Mouse (Mus musculus) ovary, postnatal 36 days (tissue): ENCODE measurements around the gene Casp9.
"Not testable (repeated sequence)": the region's sequence is repeated elsewhere in the genome, so short reads cannot be mapped to it uniquely, and the experiment has no call there.

Experiments
- DNase-seq: peaks from one replicate; pipeline ENCODE4 v3.0.0; 2022; ENCODE audit warnings: low spot score, mixed read lengths

Casp9 gene

DNA sequence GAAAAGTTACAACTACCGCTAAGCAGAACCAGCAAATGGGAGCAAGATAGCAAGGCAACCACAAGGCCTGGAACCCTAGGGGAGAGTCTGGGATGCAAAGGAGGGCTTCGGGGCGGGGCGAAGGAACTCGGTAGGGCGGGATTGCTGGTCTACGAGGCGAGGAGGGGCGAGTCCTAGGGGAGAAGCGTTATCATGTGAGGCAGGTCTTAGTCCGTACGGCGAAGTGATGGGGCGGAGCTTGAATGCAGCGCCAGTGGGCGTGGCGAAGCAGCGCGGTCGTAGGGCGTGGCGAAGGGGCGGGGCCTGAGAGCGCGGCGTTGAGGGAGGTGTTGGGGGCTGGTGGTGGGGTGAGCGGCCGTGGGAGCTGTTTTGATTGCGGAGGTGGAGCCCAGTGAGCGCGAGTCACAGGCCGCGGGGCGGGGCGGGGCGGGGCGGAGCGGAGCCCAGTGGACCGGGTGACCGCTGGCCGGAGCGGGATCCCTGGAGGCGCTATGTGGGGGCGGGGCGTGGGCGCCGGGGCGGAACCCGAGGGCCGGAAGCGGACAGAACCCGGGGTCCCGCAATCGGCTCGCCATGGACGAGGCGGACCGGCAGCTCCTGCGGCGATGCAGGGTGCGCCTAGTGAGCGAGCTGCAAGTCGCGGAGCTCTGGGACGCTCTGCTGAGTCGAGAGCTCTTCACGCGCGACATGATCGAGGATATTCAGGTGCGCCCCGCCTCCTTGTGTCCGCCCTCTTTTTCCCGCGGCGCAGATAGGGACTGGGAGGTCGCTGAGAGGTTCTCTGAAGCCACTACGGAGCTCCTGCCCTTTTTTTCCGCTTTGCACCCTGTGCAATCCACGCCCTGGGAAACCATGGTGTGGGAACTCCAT lies at the start of gene Casp9:
TSS of gene Casp9 (plus strand) at position 331 of the 870 bp plus-strand sequence.
- peak; percentile 99 for DNase-seq

DNA sequence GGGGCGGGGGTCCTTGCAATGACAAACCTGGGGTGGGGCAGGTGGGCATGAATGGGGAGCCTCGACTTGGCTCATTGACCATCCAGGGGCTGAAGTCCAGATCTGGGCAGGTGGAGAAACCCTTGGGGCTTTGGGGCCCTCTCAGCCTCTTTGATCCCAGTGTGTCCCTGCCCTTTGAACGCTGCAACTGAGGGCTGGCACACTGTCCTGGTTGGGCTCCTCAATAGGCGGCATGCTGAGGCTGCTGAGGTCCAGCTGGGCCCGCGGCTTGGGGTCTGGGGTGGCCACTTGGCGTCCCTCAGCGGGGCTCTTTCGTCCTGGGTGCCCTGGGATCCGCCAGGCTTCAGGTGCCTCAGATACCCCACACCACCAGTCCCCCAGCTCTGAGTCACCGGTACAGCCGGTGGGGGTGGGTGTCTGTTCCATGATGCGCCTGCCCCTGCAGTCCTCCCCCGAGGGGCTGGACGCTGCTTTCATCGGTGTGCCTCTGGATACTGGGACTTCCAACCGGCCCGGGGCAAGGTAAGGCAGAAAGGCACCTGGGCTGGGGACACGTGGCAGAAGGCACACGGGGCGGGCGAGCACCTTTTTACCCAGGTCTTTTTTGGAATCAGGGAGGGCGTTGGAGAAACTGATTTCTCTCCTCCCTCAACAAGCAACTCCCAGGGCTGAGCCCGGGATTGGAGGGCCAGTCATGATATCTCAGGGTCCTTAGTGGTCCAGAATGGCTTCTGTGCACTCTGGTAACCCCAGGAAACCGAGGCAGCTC lies 46.6 kb upstream of the Casp9 start, which contains the start of gene Agmat:
TSS of gene Agmat (plus strand) at position 95 of the 769 bp plus-strand sequence.
- no peak for DNase-seq

DNA sequence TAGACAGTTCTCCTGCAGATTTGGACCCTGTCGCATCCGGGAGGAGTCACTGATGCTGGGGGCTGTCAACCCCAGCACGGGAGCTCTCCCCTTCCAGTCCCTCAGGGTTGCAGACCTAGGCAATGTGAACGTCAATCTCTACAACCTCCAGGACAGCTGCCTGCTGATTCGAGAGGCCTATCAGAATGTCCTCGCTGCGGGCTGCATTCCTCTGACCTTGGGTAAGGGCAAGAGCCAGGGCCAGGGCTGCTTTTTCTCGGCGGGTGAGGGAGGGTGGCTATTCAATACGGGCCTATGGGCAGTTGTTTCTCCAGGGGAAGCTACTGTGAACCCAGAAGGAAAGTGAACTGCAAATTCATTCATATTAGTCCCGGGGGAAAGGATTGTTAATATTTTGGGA lies 43.9 kb upstream of the Casp9 start:
- peak; percentile 65 for DNase-seq

DNA sequence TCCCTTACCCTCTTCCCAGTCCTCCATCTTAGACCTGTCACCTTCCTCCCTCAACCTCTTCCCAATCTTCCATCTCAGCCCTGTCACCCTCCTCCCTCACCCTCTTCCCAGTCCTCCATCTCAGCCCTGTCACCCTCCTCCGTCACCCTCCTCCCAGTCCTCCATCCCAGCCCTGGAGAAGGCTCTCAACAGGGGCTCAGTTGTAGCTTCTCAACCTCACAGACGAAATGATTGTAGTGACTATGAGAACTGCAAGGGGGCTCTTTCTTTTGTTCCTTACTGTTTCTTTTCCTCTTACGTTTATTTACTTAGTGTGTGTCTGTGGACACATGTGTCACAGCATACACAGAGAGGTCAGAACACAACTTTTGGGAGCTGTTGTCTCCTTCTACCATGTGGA lies 42.6 kb upstream of the Casp9 start:
- no peak for DNase-seq

DNA sequence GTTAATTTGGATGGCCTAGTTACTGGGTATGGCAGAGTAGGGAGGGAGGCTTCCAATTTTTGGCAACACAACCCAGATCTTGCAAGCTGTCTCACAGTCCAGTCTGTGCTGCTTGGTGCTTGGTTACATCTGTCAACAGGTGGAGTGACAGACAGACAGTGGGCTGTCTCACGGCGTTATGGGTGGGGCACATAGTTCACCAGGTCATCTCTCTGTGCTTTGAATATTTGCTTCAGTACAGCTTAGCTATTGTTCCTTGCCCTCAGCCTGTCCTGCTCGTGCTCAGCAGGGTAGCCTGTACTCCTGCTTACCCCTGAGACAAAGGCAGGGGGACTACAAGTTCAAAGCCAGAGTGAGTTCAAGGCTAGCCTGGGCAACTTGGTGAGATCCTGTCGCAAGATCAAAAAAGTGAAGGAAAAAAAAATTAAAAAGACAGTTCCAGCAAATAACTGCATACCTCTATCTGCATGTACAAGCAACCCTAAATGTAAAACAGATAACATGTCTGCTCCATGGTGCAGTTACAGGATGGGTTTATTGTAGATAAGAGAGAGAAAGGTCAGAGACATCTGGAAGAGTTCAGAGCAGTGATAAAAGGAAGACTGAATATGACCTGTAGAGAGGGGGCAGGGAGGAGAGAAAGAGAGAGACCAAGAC lies 41.9 kb upstream of the Casp9 start:
- no peak for DNase-seq

DNA sequence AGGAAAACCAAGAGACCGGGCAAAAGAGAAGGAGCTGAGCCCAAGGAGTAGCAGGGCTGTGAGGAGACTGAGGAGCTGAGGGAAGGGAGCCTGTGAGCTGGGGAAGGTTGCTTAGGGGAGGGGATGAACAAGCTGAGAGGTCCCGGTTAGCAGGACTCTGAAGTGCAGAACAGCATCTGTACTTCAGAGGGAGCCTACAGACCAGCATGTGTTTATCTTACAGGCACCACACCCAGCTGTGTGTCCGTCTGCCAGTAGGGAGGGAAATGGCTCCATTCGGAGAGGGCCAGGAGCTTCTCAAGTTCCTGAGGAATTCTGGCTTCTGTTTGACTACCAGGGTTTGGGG lies 41.4 kb upstream of the Casp9 start:
- DNase-seq, result no peak

DNA sequence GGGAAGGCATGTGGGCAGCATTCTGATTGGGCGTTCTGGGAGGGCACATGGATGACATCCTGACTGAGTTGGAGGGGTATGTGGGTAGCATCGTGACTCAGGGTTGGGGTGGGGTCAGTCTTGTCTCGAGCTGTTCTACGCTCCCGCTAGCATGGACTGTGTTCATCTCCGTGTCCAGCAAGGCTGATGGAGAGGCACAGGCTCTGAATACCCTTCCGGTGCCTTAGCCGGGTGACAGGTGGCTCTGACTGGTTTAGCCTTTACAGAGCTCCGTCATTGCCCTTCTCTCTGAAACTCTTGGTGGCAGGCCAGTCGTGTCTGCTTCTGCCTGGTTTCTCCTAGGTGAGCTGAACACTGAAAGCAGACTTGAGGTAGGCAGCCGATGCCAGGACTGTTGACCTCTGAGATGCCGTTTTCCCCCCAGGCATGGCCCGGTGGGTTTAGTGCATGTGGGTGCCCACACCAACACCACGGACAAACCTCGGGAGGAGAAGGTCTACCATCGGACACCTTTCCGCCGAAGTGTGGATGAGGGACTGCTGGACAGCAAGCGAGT lies 38.0 kb upstream of the Casp9 start:
- DNase-seq, result no peak

DNA sequence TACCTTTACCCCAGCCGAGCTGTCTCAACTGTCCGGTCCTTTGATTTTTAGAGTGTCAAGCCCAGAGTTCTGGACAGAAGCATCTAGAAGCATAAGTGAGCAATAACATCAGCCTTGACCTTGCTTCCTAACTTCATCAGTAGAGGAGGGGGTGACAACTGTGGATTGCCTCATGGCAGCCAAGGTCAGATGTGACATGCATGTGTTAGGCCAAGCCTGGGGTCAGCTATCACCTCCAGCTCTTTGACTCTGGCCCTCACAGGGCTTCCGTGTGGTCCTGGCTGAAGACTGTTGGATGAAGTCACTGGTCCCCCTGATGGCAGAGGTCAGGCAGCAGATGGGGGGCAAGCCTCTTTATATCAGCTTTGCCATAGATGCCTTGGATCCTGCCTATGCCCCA lies 36.3 kb upstream of the Casp9 start:
- DNase-seq, result no peak

DNA sequence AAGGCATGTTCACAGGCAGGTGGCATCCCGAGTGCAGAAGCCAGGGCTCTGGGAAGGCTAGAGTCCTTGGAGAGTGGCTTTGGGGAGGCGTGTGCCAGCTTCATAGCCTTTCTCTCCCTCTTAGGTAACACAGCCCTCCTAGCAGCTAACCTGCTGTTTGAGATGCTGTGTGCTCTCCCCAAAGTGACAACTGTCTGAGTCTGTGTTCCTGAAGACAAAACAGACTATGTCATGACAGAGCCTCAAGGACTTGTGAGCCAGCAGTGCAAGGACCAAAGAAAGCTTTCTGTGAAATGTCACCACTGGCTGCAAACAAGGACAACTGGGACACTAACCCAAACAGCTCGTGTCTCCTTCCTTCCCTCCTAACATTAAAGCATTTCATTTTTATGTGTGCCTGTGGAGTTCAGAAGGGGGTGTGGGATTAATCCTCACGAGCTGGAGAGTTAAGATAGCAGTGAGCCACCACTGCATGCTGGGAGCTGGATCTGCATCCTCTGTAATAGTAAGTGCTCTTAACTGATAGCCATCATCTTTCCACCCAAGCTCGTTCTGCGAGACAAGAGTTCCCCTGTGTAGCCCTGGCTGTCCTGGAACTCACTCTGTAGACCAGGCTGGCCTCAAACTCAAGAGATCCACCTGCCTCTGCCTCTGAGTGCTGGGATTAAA lies 34.4 kb upstream of the Casp9 start:
- DNase-seq, result peak; percentile 34

DNA sequence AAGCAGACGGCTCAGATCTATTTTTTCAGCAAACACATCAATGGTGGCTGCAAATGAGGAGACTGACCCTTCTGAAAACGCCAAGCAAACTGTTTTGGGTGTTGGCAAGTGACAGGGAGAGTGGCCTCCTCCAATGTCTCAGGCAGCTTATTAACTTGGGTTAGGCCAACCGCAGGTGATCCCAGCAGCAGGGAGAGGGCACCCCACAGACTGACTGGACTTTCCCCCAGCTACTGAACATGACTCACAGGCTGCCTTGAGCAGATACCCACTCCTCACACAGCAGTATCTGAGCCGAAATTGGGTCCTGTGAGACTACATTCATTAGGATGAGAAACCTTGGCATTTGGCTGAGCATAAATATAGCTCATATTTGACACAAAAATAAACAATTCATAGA lies 32.5 kb upstream of the Casp9 start:
- no peak for DNase-seq

DNA sequence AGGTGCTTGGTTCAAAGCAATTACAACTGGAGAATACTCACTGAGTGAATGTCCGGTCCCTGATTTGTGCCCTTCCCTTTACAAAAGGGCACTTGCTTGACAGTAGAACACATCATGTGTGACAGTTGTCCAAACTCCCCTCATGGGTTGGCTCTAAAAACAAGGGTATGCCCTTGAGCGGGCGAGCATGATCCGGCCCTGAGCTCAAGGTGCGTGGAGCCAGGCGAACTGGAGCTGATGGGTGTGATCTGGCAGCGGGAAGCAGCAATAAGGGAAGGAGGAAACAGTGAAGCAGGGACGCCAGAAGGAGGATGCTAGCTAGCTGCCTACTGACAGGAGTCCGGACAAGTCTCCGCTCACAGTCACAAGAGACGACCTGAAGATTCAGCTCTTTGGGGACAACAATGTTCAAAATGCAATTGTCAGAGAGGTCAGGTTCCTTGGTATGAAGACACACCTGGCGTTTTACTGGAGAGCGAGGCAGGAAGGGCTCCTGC lies 31.3 kb upstream of the Casp9 start:
- DNase-seq, result no peak

DNA sequence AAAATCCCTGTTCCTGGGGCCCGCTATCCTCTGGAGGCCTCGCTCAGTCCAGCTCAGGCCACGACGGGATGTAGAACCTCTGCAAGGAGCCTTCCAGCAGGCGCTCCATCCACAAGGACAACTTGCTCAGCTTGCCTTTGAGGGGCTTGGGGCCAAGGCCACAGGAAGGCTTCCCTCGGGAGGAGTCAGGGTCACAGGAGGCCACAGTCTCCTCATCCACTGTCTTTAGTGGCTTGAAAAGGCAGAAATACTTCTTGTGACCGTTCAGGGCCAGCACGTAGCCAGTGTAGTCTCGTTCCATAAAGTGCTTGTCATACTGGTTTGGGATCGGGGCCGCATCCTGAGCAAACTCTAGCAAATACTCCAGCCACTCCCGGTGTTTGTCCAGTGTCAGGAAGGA lies 29.9 kb upstream of the Casp9 start:
- DNase-seq, result no peak

DNA sequence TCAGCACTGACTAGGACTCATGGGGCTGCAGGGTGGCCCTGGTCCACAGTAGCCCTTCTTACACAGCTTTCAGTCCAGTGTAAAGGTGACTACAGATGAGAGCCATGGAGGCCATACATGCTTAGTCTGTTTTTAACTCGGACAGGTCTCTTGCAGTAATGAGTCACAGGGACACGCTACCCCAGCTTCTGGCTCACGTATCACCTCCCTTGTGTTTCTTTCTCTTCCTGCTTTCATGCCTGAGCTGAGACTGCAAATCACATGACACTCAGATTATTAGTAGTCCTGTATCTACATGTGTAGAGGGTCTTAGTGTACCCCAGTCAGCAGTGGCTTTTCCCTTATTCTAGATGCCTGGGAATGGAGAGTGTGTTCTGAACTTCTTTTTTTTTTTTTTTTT lies 28.4 kb upstream of the Casp9 start:
- no peak for DNase-seq

DNA sequence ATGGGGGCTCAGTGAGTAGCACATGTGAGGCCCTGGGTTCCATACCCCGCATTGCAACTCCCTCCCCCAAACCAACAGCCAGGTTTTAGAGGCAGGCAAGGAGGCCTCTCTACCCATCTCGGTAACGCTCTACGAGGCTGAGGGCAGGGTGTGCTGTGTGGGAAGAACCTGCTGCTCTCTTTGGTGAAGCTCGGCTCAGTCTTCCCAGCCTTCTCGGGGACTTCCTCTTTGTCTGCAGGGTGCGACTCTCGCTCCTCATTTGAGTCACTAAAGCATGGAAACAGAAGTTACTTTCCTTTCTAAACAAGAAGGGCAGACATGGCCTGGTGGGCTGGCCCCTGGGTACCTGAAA lies 27.1 kb upstream of the Casp9 start:
- no peak for DNase-seq

DNA sequence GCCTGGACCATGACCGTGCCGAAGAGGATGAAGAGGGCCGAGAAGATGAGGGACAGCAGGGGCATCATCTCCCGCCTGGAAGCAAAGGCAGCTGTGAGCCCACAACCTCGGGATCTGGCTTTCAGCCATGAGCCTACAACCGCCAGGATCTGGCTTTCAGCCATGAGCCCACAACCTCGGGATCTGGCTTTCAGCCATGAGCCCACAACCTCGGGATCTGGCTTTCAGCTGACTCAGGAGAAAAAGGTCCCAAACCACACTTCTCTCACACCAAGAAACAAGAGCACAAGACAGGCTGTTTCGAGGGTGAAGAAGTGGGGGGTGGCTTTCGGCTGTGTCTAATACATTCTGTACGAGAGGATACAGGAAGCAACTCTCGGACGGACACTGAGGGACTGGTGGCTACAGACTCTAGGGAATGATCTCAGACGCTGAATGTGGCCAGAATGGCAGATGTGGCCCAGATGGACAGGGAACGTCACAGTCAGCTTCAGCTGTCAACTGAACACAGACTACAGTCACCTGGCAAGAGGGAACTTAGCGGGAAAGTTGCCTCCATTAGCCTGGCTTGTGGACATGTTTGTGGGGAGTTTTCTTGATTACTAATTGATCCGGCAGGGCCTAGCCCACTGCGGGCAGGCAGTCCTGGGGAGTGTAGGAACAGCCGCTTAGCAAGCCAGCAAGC lies 26.6 kb upstream of the Casp9 start:
- DNase-seq, result peak; percentile 56

DNA sequence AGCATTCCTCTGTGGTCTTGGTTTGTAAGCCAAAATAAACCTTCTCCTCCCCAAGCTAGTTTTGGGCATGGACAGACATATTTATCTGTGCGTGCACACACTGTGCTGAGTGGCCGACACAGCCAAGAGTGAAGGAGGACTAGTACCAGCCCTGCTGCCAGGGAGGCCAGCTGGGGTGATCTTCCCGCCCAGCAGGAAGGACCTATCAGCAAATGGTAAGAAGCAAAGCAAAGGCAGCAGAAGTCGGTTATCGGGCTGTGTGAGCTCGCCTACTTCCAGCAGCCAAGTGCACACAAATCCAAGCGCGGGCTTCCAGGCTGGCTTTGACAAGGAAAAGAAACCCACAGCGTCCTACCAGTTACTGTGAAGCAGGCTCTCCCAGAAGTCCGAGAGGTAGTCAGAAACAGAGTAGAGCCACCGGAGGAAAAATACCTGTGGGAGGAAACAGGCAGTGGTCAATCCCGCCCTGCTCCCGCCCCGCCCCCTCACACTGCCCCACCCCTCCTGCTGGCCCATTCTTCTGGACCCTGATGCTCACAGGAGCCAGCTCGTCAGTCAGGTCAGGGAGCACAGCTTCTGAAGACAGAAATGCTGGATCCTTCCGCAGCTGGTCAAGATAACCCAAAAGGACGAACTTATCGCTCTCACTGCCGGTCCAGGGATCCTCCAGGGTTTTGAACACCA lies 25.9 kb upstream of the Casp9 start:
- DNase-seq, result peak; percentile 52

DNA sequence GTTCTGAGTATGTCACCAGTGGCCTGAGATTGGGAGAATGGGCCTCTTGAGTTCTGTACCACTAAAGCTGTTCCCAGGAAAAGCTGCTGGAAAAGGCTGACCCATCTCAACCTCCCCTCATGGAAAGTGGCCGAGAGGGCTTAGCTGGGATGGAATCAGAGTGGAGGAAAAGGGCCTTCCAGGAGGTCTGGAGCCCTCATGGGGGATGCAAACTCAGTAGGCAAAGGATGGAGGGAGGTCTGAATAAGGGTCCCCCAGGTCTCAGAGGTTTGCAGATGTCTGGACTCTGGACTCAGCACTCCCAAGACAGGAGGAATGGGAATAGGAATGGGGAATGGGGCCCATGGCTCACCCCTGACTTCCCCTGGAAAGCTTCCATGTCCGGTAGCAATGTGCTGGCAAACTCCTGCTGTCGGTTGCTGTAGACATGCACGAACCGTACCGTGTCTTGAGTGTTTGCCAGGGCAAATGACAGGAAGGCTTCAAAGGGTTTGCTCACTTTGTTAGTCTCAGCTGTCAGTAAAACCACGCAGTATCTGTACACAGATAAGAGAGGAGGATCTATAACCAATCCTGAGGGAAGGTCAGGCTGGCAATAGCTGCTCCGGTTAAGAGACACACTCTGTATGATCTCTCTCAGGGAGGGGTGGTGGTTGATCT lies 23.8 kb upstream of the Casp9 start:
- no peak for DNase-seq

DNA sequence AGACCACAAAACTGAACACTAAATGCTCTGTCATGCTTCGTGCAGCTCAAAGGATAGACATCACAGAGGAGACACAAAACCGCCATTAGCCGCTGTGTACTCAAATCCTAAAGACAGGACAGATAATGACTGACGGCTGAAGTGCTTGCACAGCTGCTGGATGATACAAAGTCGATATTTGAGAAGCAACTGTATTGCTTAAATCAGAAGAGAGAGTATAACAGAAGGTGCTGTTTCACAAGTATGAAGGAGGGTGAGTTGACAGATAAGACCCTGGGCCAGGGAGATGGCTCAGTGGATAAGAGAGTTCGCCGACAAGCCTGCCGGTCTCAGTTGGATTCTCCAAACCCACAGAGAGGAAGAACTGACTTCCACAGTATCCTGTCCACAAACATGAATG lies 21.6 kb upstream of the Casp9 start:
- no peak for DNase-seq

DNA sequence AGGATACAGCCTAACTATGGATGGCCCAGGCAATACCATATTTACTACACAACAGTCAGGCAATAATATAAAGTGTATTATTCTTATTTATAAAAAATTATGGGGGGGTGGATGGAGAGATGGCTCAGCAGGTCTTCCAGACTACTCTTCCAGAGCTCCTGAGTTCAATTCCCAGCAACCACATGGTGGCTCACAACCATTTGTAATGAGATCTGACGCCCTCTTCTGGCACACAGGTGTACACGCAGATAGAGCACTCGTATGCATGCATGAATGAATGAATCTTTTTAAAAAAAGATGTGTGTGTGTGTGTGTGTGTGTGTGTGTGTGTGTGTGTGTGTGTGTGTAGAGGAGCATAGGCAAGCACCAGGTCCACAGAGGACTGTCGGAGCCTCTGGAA lies 20.4 kb upstream of the Casp9 start:
- not testable (repeated sequence) for DNase-seq

DNA sequence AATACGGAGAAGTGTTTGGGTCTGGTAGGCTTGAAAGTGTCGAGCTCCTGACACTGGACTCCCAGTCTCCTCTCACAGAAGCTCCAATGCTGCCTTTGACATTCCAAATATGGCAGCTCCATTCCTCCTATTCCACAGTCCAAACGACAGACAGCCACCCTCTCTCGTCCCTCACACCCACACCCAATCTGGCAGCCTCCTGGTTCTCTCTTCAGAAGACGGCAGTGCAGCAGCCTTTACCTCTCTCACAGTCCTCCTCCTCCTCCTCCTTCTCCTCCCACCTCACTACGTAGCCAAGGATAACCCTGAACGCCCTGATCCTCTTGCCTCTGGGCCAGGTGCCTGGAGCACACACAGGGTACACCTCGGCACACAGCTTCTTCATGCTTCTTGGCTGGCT lies 13.6 kb upstream of the Casp9 start:
- no peak for DNase-seq
